Mouse (Mus musculus) liver (tissue): ENCODE data around the gene Polr2l.
A peak's percentile ranks its signal among the peaks of the same experiment; 100 is the strongest.
"Not testable (repeated sequence)": the region's sequence is repeated elsewhere in the genome, so short reads cannot be mapped to it uniquely, and the experiment has no call there.

Source experiments
- DNase-seq: peaks from one replicate; pipeline ENCODE4 v3.0.0-alpha.2; 2020; ENCODE audit warnings: mixed read lengths

The Polr2l gene

GRCm38 (mm10) chr7:141447110-141447991 lies 27.6 kb downstream of the Polr2l start, which contains the start of gene Rplp2:
Gene Rplp2 (plus strand): TSS chr7:141447370.
- peak; percentile 93 for DNase-seq

GRCm38 (mm10) chr7:141446374-141446773 lies 28.6 kb downstream of the Polr2l start:
- not testable (repeated sequence) for DNase-seq

- peak; percentile 87 for DNase-seq
Measured at GRCm38 (mm10) chr7:141443828-141444237, 31.1 kb downstream of the Polr2l start, which contains the start of gene Pidd1. Gene Pidd1 (minus strand): TSS chr7:141444025.

GRCm38 (mm10) chr7:141443081-141443821 lies 31.7 kb downstream of the Polr2l start:
- peak; percentile 52 for DNase-seq

GRCm38 (mm10) chr7:141442199-141442598 lies 32.7 kb downstream of the Polr2l start:
- DNase-seq = no peak

GRCm38 (mm10) chr7:141441460-141441859 lies 33.5 kb downstream of the Polr2l start:
- DNase-seq = no peak

GRCm38 (mm10) chr7:141440613-141441012 lies 34.3 kb downstream of the Polr2l start:
- peak; percentile 48 for DNase-seq

GRCm38 (mm10) chr7:141439811-141440210 lies 35.1 kb downstream of the Polr2l start:
- DNase-seq = no peak

- DNase-seq = no peak
Measured at GRCm38 (mm10) chr7:141439140-141439679, 35.7 kb downstream of the Polr2l start.

GRCm38 (mm10) chr7:141438201-141438968 lies 36.5 kb downstream of the Polr2l start:
- DNase-seq = no peak

GRCm38 (mm10) chr7:141437178-141438120 lies 37.5 kb downstream of the Polr2l start, which contains the start of gene Slc25a22:
Gene Slc25a22 (minus strand): TSS chr7:141437892.
- DNase-seq = peak; percentile 82

GRCm38 (mm10) chr7:141436523-141436892 lies 38.4 kb downstream of the Polr2l start:
- no peak for DNase-seq

GRCm38 (mm10) chr7:141435856-141436522 lies 38.9 kb downstream of the Polr2l start:
- no peak for DNase-seq

GRCm38 (mm10) chr7:141435129-141435855 lies 39.6 kb downstream of the Polr2l start:
- DNase-seq = peak; percentile 87

- DNase-seq = no peak
Measured at GRCm38 (mm10) chr7:141434464-141434863, 40.5 kb downstream of the Polr2l start.

GRCm38 (mm10) chr7:141433517-141434400 lies 41.2 kb downstream of the Polr2l start:
- no peak for DNase-seq

- no peak for DNase-seq
Measured at GRCm38 (mm10) chr7:141432741-141433516, 42.0 kb downstream of the Polr2l start.

- no peak for DNase-seq
Measured at GRCm38 (mm10) chr7:141432186-141432611, 42.7 kb downstream of the Polr2l start.
